Mouse (Mus musculus): ENCODE data around the gene Dok7.

GRCm38 (mm10) chr5:35060098-35060497, 3.5 kb downstream of the Dok7 start:
- TF ChIP-seq POLR2A (IDR thresholded peaks at IDR 0.05; ENCODE audit: insufficient read depth, low read depth, low read length) (no peak), CTCF (IDR thresholded peaks at IDR 0.05; ENCODE audit: insufficient read depth, low read depth, low read length) (no peak)
